Mouse (Mus musculus): ENCODE results near the gene Cic. TPM values are rescaled to one million over a fixed set of nuclear protein-coding genes. Genes with fewer than 3 reads are reported as not detected.

Gene Cic
- polyA plus RNA-seq, 2 experiments from 2014 or later = 24.1 to 27.2 TPM

DNA sequence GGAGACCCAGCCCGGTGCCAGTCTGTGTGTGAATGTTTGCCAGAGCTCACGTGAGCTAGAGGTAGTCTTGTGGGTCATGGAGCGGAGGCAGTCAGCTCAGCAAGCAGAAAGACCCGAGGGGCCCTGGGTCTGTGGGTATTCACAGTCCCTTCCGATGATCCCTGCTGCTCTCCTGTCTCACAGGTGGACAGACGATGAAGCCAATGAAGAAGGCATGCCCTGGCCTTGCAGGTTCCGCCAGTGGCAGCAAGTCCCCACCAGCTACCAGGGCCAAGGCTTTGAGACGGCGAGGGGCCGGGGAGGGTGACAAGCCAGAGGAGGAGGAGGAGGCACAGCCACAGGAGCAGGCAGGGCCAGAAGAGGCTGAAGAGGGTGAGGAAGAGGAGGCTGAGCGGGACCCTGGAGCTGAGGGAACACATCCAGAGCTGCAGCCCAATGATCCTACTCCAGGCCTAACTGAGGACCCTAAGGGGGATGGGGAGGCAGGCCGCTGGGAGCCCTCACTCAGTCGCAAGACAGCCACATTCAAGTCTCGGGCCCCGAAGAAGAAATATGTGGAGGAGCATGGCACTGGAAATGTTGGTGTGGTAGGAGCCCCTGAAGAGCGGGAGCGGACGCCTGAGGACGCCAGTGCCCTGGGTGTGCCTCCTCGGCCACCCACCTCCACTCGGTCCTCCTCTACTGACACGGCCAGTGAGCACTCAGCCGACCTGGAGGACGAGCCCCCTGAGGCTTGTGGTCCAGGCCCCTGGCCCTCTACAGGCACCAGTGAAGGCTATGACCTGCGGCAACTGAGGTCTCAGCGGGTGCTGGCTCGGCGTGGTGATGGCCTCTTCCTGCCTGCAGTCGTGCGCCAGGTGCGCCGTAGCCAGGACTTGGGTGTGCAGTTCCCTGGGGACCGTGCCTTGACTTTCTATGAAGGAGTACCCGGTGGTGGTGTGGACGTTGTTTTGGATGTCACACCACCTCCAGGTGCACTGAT, 3.4 kb downstream of the Cic start:
- ATAC-seq = no peak

- no peak for ATAC-seq
Observed at GRCm38 (mm10) chr7:25271651-25272444, 4.3 kb downstream of the Cic start.

GRCm38 (mm10) chr7:25272445-25273258, 5.1 kb downstream of the Cic start:
- no peak for ATAC-seq

GRCm38 (mm10) chr7:25273259-25274241, 6.0 kb downstream of the Cic start:
- ATAC-seq = no peak

DNA sequence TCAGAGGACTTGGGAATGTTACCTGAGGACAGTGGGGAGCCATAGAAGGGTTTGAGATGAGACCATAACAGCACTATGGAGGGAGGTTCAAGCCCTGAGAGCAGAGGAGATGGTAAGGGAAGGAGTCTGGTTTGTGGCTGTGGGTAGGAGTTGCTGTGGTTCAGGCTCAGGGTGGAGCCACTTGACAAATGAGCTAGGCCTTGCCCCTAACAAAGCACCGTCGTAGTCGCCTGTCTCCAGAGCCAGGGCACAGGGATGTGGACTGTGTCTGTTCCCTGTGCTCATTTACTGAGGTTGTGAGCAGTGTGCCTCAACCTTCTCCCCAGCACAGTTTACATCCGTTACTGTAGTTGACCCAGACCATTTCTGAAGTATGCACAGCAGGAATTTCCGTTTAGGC, 7.1 kb downstream of the Cic start:
- ATAC-seq = peak; percentile 31

DNA sequence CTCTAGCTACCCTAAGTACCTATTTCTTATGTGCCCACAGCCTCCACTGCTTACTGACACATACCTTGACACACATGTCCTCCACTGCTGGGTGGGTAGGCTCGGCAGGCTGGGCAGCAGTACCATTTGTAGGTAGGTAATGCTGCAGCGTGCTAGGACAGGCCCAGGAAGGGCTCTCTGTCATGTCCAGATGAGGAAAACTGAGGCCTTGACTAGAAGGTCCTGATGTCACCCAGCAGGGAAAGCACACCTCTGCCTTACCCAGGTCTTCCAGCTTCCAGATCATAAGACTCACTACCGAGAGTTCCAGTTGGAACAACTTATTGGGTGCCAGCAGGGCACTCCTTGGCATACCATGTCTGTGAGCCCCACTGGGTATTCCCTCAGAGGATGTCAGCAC, 7.5 kb downstream of the Cic start:
- no peak for ATAC-seq

GRCm38 (mm10) chr7:25275555-25276298, 8.2 kb downstream of the Cic start:
- ATAC-seq = no peak

GRCm38 (mm10) chr7:25277405-25277804, 9.9 kb downstream of the Cic start:
- no peak for ATAC-seq

DNA sequence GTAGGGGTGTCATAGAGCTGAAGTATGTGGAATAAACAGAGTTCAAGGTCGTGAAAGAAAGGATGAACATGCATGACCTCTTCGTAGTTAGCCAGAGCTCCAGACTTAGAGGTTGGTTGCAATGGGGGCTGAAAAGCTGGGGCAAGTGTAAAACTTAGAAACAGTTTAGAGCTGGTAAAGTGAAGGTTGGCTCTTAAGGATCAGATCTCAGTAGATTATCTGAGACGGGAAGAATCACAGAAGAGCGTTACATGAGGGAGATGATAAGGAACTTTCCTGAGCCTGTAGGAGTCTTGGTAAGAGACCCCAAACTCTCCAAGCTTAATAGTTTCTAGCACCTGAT, 10.5 kb downstream of the Cic start:
- ATAC-seq = no peak

DNA sequence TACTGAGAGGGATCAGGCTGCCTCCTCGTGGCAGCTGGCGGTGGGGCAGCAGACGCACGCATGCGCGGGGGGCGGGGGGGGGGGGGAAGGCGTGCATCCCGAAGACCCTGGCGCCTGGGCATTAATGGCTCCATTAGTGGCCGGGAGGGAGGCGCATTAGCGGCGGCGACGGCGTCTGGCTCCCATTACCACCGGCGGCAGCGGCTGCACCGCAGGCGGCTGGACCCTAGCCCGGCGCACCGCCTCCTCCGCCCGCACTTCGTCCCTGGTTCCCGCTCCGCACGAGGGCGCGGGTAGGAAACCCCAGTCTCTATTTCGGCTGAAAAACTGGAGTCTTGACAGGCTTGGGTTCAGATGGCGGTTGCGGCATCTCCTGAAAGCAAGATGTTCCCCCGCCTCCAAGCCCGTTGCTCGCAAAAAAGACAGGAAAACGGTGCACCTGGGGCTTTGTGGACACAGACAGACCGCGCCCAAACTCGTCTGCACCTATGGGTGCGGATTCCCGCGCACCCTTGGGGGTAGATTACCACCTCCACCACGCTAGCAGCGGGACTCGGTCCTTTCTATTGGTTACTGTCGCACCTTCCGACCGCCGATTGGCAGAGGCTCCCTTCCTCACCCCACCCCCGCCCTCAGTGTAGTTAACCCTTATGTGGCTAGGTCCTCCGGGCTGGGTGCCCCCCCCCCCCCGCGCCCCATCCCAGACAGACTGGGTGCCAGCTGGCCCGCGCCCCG, 11.0 kb downstream of the Cic start:
- ATAC-seq = peak; percentile 72

DNA sequence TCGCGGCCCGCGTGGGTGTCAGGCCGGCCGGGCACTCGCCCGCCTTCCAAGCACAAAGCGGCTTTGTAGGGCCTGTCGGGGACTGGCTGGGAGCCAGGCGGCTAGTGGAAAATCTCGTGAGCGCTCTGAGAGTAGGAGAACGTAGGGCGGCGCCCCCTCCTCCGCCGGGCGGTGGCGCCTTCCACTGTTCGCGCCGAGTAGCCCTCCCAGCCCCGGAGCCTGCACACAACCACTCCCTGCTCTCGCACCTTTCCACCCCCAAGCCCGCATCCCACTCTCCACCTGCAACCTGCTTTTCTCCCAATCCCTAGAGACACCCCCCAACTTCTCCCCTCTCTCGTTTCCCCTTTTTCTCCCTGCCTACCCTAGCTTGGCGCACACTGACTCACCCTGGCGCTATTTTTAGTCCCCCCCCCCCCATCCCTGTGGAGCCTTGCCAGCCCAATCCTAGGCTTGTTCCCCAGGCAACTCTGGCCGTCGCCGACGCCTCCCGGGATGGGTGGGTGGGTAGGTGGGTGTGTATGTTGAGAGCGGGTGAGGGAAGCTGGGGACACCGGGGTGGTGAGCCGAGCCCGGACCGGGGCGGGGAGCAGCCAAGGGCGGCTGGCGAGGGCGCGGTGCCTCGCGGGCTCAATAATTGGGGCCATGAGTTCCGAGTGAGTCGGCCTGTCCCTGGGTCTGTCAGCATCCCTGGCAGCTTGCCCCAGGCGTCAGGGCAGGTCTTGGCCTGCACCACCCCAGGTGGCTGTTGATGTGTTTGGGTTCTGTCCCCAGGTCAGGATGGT, 11.8 kb downstream of the Cic start:
- ATAC-seq = peak; percentile 31

DNA sequence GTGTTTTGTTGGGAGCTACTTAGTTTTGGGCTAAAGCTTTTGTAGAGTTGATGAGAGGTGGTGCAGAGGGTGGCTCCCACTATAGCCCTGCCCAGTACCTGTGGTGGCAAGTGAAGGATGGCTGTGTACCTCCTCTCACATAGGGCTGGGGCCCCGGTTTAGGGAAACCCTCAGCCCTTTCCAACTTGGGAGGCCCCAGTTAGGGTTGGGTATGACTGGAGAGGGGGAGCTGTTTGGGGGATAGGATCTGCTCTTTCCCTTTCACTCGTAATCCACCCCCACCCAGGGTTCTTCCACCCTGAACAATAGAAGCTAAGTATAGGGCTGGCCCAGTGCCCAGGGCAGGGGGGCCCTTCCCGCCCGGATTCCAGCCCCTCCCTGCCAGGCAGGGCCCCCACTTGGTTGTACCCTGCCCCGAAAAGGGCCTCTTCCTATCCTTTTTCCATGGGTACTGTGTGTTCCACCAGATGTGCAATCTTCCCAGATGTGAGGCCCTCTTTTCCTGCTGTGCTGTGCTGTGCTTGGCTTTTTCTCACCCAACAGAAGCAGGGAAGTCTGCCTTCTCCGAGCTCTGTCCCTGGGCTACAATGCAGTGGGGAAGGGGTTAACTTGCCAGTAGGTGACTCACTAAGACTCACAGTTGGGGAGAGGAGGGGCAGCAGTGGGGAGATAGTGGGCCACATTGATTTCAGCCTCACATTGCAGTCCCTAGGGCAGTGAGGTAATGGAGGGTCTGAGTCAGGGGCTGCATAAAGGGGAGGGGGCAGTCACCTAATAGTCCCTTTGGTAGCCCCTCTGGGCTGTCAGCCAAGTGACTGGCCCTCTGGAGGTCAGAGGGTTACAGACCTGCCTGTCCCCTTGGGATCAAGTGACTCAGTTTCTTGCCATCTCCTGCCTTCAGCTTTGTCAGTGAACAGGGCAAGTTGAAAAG, 12.6 kb downstream of the Cic start:
- no peak for ATAC-seq

DNA sequence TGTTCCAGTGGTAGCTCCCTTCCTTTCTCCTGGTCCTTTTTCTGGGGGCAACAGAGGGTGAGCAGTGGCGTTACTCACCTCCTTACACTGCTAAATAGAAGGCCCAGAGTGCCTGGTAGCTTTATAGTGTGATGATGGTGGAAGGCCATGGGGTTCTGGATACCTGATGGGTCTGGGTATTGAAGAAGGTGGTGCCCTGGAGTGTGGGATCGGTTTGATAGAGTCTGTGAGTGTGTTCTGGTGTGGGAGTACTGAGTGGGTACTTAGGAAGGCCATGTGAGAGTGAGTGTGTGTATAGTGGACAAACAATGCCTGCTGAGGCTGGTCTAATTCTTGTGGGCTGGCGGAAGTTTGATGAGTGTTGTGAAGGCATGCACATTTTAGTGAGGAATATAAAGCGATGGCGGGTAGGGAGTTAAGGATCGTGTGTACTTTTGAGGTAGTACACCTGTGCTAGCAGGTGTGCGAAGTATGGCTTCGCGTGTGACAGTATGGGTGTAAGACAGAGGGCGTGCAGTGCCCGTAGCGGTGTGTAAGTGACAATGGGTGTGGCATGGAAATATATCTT, 13.7 kb downstream of the Cic start:
- ATAC-seq = peak; percentile 16

DNA sequence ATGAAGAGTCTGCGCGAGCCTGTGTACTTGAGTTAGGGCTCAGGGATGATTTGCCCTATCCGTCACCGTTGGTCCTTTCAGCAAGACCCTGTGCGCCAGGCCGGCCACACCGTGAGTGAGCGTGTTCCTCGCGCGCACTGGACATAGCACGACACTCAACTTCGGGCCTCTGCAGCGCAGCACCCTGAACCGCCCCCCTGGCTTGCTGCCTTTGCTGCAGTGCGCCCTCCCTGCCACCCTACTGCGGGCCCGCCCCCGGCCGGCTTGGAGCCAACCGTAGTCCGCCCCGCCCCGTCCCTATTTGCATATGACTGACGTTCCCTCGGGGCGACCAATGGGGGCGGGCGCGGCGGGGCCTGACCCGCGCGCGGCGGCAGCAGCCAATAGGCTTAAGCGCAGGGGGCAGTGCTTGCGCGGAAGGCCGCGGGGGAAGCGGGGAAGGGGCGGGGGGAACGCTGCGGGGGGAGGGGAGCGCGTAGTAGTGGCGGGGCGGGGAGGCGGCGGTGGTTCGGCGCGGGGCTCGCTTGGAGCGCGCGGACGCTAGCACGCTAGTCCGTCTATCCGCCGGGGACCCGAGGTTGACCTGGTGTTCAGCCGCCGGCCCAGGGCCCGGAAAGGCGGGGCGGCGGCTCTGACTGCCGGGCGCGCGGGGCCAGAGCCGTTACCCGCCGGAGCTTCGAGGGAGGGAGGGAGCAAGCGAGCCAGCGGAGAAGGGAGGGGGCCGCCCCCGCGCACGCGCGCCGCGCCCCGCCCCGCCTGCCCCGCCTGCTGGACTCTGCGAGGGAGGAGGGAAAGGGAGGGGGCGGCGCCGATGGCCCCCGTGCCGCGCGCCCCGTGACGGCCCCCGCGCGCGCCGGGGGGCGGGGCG, 14.5 kb downstream of the Cic start:
- peak; percentile 75 for ATAC-seq

DNA sequence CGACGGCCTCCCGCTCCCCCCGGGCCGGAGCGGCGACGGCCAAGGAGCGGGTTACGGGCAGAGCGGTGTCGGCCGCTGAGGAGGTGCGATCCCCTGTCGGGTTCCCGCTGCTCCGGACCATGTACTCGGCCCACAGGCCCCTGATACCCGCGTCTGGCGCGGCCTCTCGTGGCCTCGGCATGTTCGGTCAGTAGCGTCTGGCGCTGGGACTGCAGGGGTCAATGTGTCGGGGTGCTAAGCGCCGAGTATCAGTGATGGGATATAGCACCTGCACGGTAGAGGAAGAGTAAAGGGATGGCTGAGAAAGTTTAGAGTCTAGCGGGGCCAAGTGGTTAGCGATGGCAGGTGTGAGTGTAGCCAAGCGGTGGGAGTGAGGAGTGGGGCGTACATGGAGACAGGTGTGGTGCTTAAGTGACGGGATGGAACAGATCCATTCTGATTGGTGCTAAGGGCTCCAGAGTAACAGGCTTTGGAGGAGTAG, 15.3 kb downstream of the Cic start:
- ATAC-seq = no peak

GRCm38 (mm10) chr7:25283637-25284036, 16.1 kb downstream of the Cic start:
- ATAC-seq = no peak

- ATAC-seq = no peak
Observed at GRCm38 (mm10) chr7:25284171-25284570, 16.7 kb downstream of the Cic start.
